Mouse (Mus musculus) adipose tissue, adult 10 weeks (tissue): Measurements from ENCODE around the gene Rnf25. TPM values are rescaled to one million over a fixed set of nuclear protein-coding genes. Genes with fewer than 3 reads are reported as not detected.

Experiments used
- polyA plus RNA-seq: library from polyadenylated mRNA; stranded (reverse); fragments of 350-450 nt; fragmentation: Illumina TruSeq; extraction: RNeasy Lipid Tissue Mini Kit (QIAGEN cat#74804); gene quantifications from one replicate; pipeline ENCODE4 v1.2.3, GENCODE M21; 2014; ENCODE audit warnings: low read depth, low replicate concordance

Rnf25 gene
- polyA plus RNA-seq, result 34.3 TPM

GRCm38 (mm10) chr1:74601267-74601962, at the start of gene Rnf25, which contains the start of gene Stk36:
TSS of gene Rnf25 (minus strand) at chr1:74601397.
TSS of gene Stk36 (plus strand) at chr1:74601445.

GRCm38 (mm10) chr1:74587773-74588445, 13.3 kb downstream of the Rnf25 start, which contains the start of the genes Zfp142 and Bcs1l:
TSS of gene Zfp142 (minus strand) at chr1:74588246.
TSS of gene Bcs1l (plus strand) at chr1:74588289.

GRCm38 (mm10) chr1:74544184-74544583, 57.0 kb downstream of the Rnf25 start, which contains the start of gene Usp37:
TSS of gene Usp37 (minus strand) at chr1:74544284.

Other genes starting within 250 kb of the Rnf25 start
- gene Catip, start 239.3 kb downstream of the Rnf25 start, polyA plus RNA-seq, result 3.6 TPM
- gene Slc11a1, start 226.2 kb downstream of the Rnf25 start, polyA plus RNA-seq, result 16.4 TPM
- 73.3 TPM for gene Ctdsp1, start 209.9 kb downstream of the Rnf25 start, polyA plus RNA-seq
- 3.4 TPM for gene Vil1, start 192.0 kb downstream of the Rnf25 start, polyA plus RNA-seq
- gene Cnot9, start 95.3 kb downstream of the Rnf25 start, polyA plus RNA-seq, result 18.5 TPM
- gene Plcd4, start 58.5 kb downstream of the Rnf25 start, polyA plus RNA-seq, result 3.1 TPM
- gene Usp37, start 57.1 kb downstream of the Rnf25 start, polyA plus RNA-seq, result 6.7 TPM
- gene Zfp142, start 13.2 kb downstream of the Rnf25 start, polyA plus RNA-seq, result 11.2 TPM
- 13.9 TPM for gene Bcs1l, start 13.1 kb downstream of the Rnf25 start, polyA plus RNA-seq
- 5.0 TPM for gene Stk36, start within 50 bp of the Rnf25 start, polyA plus RNA-seq
- gene Ttll4, start 60.3 kb upstream of the Rnf25 start, polyA plus RNA-seq, result 12.4 TPM
- gene Cyp27a1, start 112.2 kb upstream of the Rnf25 start, polyA plus RNA-seq, result 77.5 TPM
- 1.4 TPM for gene Prkag3, start 147.8 kb upstream of the Rnf25 start, polyA plus RNA-seq
- gene Wnt6, start 170.5 kb upstream of the Rnf25 start, polyA plus RNA-seq, result 6.3 TPM
- 1.2 TPM for gene Wnt10a, start 190.1 kb upstream of the Rnf25 start, polyA plus RNA-seq